Mouse (Mus musculus) G1E (cell line): ENCODE data around the gene Unc13b. TPM values are rescaled to one million over a fixed set of nuclear protein-coding genes. Genes with fewer than 3 reads are reported as not detected.

ENCODE experiments used
- ATAC-seq: 2 replicates; pipeline ENCODE4 v1.8.0; 2016; ENCODE audit warnings: mild to moderate bottlenecking; ENCODE audit not compliant: insufficient number of reproducible peaks, poor library complexity, low FRiP score, severe bottlenecking; ENCODE audit errors: extremely low read depth
- DNase-seq: peaks from one replicate; pipeline ENCODE4 v3.0.0; 2012; ENCODE audit warnings: low spot score
- H3K27me3 ChIP-seq: 2 replicates; pipeline ENCODE4 v1.6.1; 2012; ENCODE audit warnings: mild to moderate bottlenecking, low read length, inconsistent platforms; ENCODE audit not compliant: insufficient read depth
- H3K36me3 ChIP-seq: replicated peaks from 2 replicates; pipeline ENCODE3; 2012; ENCODE audit warnings: mild to moderate bottlenecking, inconsistent platforms
- H3K4me1 ChIP-seq: 2 replicates; pipeline ENCODE4 v1.6.1; 2012; ENCODE audit warnings: low read depth, low read length, inconsistent platforms, mixed read lengths; ENCODE audit not compliant: insufficient read depth
- H3K4me3 ChIP-seq: 2 replicates; pipeline ENCODE4 v1.5.1; 2012; ENCODE audit warnings: low read depth, mild to moderate bottlenecking, inconsistent platforms, low read length, moderate library complexity, mixed read lengths
- H3K9me3 ChIP-seq: replicated peaks from 2 replicates; pipeline ENCODE4 v1.6.1; 2012; ENCODE audit warnings: inconsistent platforms
- CTCF ChIP-seq: IDR thresholded peaks from 2 replicates; pipeline ENCODE4 v1.5.1; 2012; ENCODE audit warnings: low read depth, low read length, inconsistent platforms, mixed read lengths
- GATA1 ChIP-seq: IDR thresholded peaks from 2 replicates; pipeline ENCODE4 v1.6.1; 2012; ENCODE audit warnings: borderline replicate concordance, low read length, inconsistent platforms, mixed read lengths
- GATA2 ChIP-seq: IDR thresholded peaks from 2 replicates; pipeline ENCODE4 v1.6.1; 2012; ENCODE audit warnings: low read depth, low read length, inconsistent platforms, borderline replicate concordance
- POLR2AphosphoS5 ChIP-seq: IDR thresholded peaks from 2 replicates; pipeline ENCODE4 v1.6.1; 2012; ENCODE audit warnings: low read depth, low read length, inconsistent platforms; ENCODE audit not compliant: insufficient replicate concordance
- TAL1 ChIP-seq: conservative IDR thresholded peaks from 2 replicates; pipeline ENCODE4 v1.6.1; 2012; ENCODE audit warnings: low read depth, low read length, inconsistent platforms, mixed read lengths
- polyA plus RNA-seq: library from polyadenylated mRNA; stranded (reverse); fragments of >175 nt; gene quantifications from 2 replicates; pipeline ENCODE4 v1.2.3, GENCODE M21; 2012
- total RNA-seq, 2 experiments: library from RNA; stranded (forward) in 1 of 2; stranded (reverse) in 1 of 2; fragments of 200-1000 nt in 1 of 2; fragments of >200 nt in 1 of 2; fragmentation: Nextera tagmentation in 1 of 2; gene quantifications; 2 replicates each; pipeline ENCODE4 v1.2.3; 2014 to 2017

Gene Unc13b
- total and polyA plus RNA-seq, 3 experiments = 0.36 to 5.5 (median 3.9) TPM

DNA sequence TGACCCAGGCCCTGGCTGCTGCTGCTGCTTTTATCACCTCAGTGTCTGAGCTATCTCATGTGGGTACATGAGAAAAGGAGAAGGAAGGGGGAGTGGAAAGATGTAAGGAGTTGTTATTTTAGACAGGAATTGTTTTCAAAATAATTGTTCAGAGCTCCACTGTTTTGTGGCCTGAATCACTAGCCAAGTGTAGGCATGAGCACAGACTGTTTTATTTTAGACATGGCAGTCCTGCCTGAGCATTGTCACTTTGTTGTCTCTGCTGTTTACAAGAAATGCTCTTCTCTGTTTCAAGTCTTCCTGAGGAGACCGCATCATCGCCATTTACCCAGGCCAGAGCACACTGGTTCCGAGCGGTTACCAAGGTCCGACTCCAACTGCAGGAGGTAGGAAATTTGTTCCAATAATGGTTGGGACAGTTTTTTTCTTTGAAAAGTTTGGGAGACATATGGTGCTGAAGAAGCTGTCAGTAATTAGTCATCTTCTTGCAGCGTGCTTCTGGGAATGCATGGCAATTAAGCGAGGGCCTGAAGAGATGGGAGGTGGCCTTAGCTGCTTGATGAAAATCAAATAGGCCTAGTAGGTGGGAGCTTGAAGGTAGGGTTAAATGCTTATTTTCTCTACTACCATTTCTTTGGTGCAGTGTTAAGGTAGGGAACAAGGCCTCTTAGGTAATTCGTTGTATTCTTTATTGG is 123.9 kb downstream of the Unc13b start:
- no peak for DNase-seq
- Histone ChIP-seq H3K36me3 (no peaks in the 10 kb centered on the region), H3K4me1 (no peaks in the 10 kb centered on the region), H3K27me3 (peaks cover 15% of the 10 kb centered on the region), H3K9me3 (no peaks in the 10 kb centered on the region), H3K4me3 (no peak overlapping the region)
- ATAC-seq = no peak
- no peak for TF ChIP-seq POLR2AphosphoS5

DNA sequence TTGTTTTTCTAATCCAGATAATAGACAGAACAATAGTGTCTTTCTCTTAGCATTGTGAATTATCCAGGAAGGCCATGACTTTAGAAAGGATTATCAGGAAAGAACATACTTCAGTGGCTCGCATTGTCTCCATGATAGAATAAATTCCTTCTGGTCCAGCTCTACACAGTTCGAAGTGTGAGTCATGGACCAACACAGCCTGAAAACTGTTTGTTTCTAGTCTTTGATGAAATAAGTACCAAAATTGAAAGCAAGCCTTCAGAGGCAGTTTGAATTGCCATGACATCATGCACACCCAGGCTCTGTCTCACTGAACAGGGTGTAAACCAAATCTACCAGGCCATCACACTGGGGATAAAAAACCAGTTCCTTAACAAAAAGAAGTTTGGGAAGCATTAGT is 128.7 kb downstream of the Unc13b start:
- Histone ChIP-seq H3K4me3 (no peak overlapping the region), H3K4me1 (no peaks in the 10 kb centered on the region), H3K27me3 (peaks cover 8% of the 10 kb centered on the region), H3K9me3 (no peaks in the 10 kb centered on the region), H3K36me3 (no peaks in the 10 kb centered on the region)
- ATAC-seq = no peak
- no peak for DNase-seq
- TF ChIP-seq GATA2 (no peak), TAL1 (no peak), POLR2AphosphoS5 (no peak), CTCF (no peak), GATA1 (no peak)

DNA sequence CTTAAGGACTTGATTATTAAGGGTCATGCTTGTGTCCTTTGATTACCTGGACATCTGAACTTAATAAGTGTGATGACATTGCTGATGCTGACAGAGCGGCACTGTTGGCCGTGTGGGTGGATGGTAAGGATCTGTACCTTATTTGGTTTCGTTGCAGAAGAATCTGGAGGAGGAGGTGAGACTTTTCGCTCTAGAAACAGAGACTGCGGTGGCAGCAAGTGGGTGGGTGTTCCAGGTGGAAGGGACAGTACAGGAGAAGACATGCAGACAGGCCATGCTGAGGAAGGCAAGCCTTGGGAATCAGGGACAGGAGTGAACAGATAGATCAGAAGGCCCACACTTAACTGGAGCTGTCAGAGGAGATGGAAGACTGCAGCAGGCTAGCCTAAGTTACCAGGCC is 130.6 kb downstream of the Unc13b start:
- no peak for ATAC-seq
- H3K4me1 ChIP-seq = no peaks in the 10 kb centered on the region
- no peaks in the 10 kb centered on the region for H3K36me3 ChIP-seq
- DNase-seq = no peak
- no peak for TF ChIP-seq POLR2AphosphoS5
- TF ChIP-seq GATA1 = no peak
- TF ChIP-seq CTCF = no peak
- no peak for TF ChIP-seq TAL1
- no peak for TF ChIP-seq GATA2
- H3K4me3 ChIP-seq = no peak overlapping the region
- no peaks in the 10 kb centered on the region for H3K9me3 ChIP-seq
- H3K27me3 ChIP-seq = peaks cover 8% of the 10 kb centered on the region

DNA sequence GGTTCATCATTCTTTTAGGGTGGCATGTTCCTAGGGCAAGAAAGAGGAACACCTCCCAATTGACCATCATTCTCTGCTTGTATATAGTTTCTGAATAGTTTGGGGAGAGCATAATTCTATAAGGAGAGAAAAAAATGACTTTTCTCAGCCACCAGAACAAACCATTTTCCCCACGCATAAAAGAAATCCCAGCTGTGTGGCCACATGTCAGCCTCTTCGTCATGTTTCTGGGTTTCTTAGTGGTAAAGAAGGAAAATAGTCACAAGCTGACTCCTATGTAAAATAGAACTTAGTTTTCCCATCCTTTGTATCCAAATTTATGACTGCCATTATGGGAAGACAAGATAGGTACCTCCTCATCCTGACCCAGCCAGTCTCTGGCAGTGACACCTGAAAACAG is 146.2 kb downstream of the Unc13b start:
- DNase-seq = no peak
- peaks cover 14% of the 10 kb centered on the region for H3K27me3 ChIP-seq
- TF ChIP-seq TAL1 = no peak
- TF ChIP-seq GATA2 = no peak
- no peak for TF ChIP-seq GATA1
- no peak for TF ChIP-seq POLR2AphosphoS5
- no peak for TF ChIP-seq CTCF
- H3K4me1 ChIP-seq = no peaks in the 10 kb centered on the region
- ATAC-seq = no peak
- H3K36me3 ChIP-seq = no peaks in the 10 kb centered on the region
- H3K4me3 ChIP-seq = no peak overlapping the region
- H3K9me3 ChIP-seq = no peaks in the 10 kb centered on the region

DNA sequence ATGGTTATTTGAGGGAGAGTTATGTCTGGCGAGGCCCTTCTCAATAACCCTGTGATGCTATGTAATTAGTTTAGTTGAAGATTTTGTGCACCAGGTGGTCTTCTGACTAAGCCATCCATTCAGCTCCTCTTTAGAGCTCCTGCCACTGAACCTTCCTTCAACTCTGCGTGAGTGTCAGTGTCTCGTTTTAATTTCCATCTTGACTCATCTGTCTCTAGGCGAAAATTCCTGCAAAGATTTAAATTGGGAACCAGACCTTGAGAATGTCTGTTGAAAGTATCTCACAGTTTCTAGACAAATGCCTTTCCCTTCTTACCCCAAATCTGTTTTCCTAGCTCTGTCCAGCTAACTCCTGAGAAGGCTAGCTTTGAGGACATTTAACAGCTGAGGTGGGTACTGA is 146.8 kb downstream of the Unc13b start:
- Histone ChIP-seq H3K9me3 (no peaks in the 10 kb centered on the region), H3K4me3 (no peak overlapping the region), H3K4me1 (no peaks in the 10 kb centered on the region), H3K27me3 (peaks cover 14% of the 10 kb centered on the region), H3K36me3 (no peaks in the 10 kb centered on the region)
- TF ChIP-seq TAL1 = no peak
- no peak for TF ChIP-seq GATA1
- no peak for DNase-seq
- no peak for ATAC-seq

DNA sequence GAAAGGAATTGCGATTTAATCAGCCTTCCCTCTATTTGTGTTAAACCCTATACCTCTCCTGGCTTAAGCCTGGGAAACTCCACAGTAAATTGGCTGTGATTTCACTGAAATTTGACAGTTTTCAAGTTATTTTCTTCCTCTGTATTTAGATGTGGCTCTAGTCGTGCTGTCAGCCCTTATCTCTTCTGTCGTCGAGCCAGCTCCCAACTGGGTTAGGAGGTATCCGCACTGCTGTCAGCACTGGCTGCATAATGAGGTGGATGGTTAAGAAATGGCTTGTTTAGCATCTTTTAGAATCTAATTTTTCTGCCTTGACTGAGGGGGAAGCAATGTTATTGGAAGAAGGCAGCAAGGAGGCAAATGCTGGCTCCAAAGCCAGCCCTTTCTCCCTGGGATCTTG is 148.2 kb downstream of the Unc13b start:
- DNase-seq = no peak
- H3K36me3 ChIP-seq = no peaks in the 10 kb centered on the region
- H3K27me3 ChIP-seq = peaks cover 14% of the 10 kb centered on the region
- no peaks in the 10 kb centered on the region for H3K9me3 ChIP-seq
- TF ChIP-seq POLR2AphosphoS5 = no peak
- TF ChIP-seq GATA2 = no peak
- no peak for TF ChIP-seq GATA1
- no peak for TF ChIP-seq CTCF
- no peak for TF ChIP-seq TAL1
- no peaks in the 10 kb centered on the region for H3K4me1 ChIP-seq
- H3K4me3 ChIP-seq = no peak overlapping the region
- ATAC-seq = no peak
